Mouse (Mus musculus): ENCODE measurements around the gene Etv6. TPM values are rescaled to one million over a fixed set of nuclear protein-coding genes. Genes with fewer than 3 reads are reported as not detected.

Gene Etv6
- polyA plus RNA-seq, 1 experiment from 2014 or later: 16.5 TPM

GRCm38 (mm10) chr6:134134821-134135323 lies 99.4 kb downstream of the Etv6 start:
- Histone ChIP-seq H3K4me2 (ENCODE audit: low read length) (no peak overlapping the region), H3K4me1 (replicated peaks; ENCODE audit: control insufficient read depth, insufficient read depth, low read length) (no peaks in the 10 kb centered on the region), H3K9me3 (ENCODE audit: control insufficient read depth, low read length) (no peaks in the 10 kb centered on the region), H3K36me3 (ENCODE audit: control insufficient read depth, insufficient read depth, low read length) (peaks cover 3% of the 10 kb centered on the region; the same call in 1 of the 2 replicates), H3K9ac (ENCODE audit: low read length) (no peak overlapping the region), H3K4me3 (ENCODE audit: low read depth, low read length) (no peak overlapping the region), H3K27me3 (replicated peaks; ENCODE audit: control insufficient read depth, insufficient read depth, low read length) (no peaks in the 10 kb centered on the region), H3K27ac (ENCODE audit: low read depth) (no peak overlapping the region)
- ATAC-seq (replicated peaks; ENCODE audit: low FRiP score, low TSS enrichment, low read depth) (no peak), DNase-seq (ENCODE audit: low spot score) (no peak)
- WGBS: 86% methylated on average over 9 of the region's 9 CpGs

- 79% methylated on average over 3 of the region's 3 CpGs for WGBS
- Histone ChIP-seq H3K9me3 (ENCODE audit: control insufficient read depth, low read length) (no peaks in the 10 kb centered on the region), H3K4me2 (ENCODE audit: low read length) (no peak overlapping the region), H3K36me3 (ENCODE audit: control insufficient read depth, insufficient read depth, low read length) (peaks cover 3% of the 10 kb centered on the region; the same call in 1 of the 2 replicates), H3K4me3 (ENCODE audit: low read depth, low read length) (no peak overlapping the region), H3K27me3 (replicated peaks; ENCODE audit: control insufficient read depth, insufficient read depth, low read length) (no peaks in the 10 kb centered on the region), H3K27ac (ENCODE audit: low read depth) (no peak overlapping the region), H3K9ac (ENCODE audit: low read length) (no peak overlapping the region), H3K4me1 (replicated peaks; ENCODE audit: control insufficient read depth, insufficient read depth, low read length) (peaks cover 7% of the 10 kb centered on the region)
- DNase-seq (ENCODE audit: low spot score): no peak
- ATAC-seq (replicated peaks; ENCODE audit: low FRiP score, low TSS enrichment, low read depth): no peak
These were observed 100.8 kb downstream of the Etv6 start for GRCm38 (mm10) chr6:134136315-134136714.

- peaks cover 3% of the 10 kb centered on the region; the same call in 1 of the 2 replicates for H3K36me3 ChIP-seq (ENCODE audit: control insufficient read depth, insufficient read depth, low read length)
- WGBS: 88% methylated on average over 3 of the region's 3 CpGs
- ATAC-seq (replicated peaks; ENCODE audit: low FRiP score, low TSS enrichment, low read depth): no peak
- no peak overlapping the region for H3K27ac ChIP-seq (ENCODE audit: low read depth)
- peaks cover 34% of the 10 kb centered on the region for H3K4me1 ChIP-seq (replicated peaks; ENCODE audit: control insufficient read depth, insufficient read depth, low read length)
- DNase-seq (ENCODE audit: low spot score): no peak
- no peak overlapping the region for H3K4me3 ChIP-seq (ENCODE audit: low read depth, low read length)
- H3K9me3 ChIP-seq (ENCODE audit: control insufficient read depth, low read length): no peaks in the 10 kb centered on the region
- no peaks in the 10 kb centered on the region for H3K27me3 ChIP-seq (replicated peaks; ENCODE audit: control insufficient read depth, insufficient read depth, low read length)
- no peak overlapping the region for H3K9ac ChIP-seq (ENCODE audit: low read length)
- no peak overlapping the region for H3K4me2 ChIP-seq (ENCODE audit: low read length)
These were observed 103.9 kb downstream of the Etv6 start for GRCm38 (mm10) chr6:134139359-134139758.

- Histone ChIP-seq H3K4me1 (replicated peaks; ENCODE audit: control insufficient read depth, insufficient read depth, low read length) (peaks cover 46% of the 10 kb centered on the region), H3K27ac (ENCODE audit: low read depth) (peak overlapping the region; percentile 40; the same call in 1 of the 2 replicates), H3K4me3 (ENCODE audit: low read depth, low read length) (no peak overlapping the region), H3K36me3 (ENCODE audit: control insufficient read depth, insufficient read depth, low read length) (peaks cover 3% of the 10 kb centered on the region; the same call in 1 of the 2 replicates), H3K4me2 (ENCODE audit: low read length) (no peak overlapping the region), H3K9me3 (ENCODE audit: control insufficient read depth, low read length) (no peaks in the 10 kb centered on the region), H3K27me3 (replicated peaks; ENCODE audit: control insufficient read depth, insufficient read depth, low read length) (no peaks in the 10 kb centered on the region), H3K9ac (ENCODE audit: low read length) (no peak overlapping the region)
- 57% methylated on average over 16 of the region's 16 CpGs for WGBS
- DNase-seq (ENCODE audit: low spot score) (no peak), ATAC-seq (replicated peaks; ENCODE audit: low FRiP score, low TSS enrichment, low read depth) (no peak)
These were observed 105.5 kb downstream of the Etv6 start for GRCm38 (mm10) chr6:134140718-134141615.

GRCm38 (mm10) chr6:134141616-134142165 lies 106.2 kb downstream of the Etv6 start:
- 69% methylated on average over 1 of the region's 1 CpGs for WGBS
- DNase-seq (ENCODE audit: low spot score) (no peak), ATAC-seq (replicated peaks; ENCODE audit: low FRiP score, low TSS enrichment, low read depth) (no peak)
- Histone ChIP-seq H3K4me2 (ENCODE audit: low read length) (no peak overlapping the region), H3K27ac (ENCODE audit: low read depth) (no peak overlapping the region), H3K36me3 (ENCODE audit: control insufficient read depth, insufficient read depth, low read length) (peaks cover 3% of the 10 kb centered on the region; the same call in 1 of the 2 replicates), H3K4me3 (ENCODE audit: low read depth, low read length) (no peak overlapping the region), H3K4me1 (replicated peaks; ENCODE audit: control insufficient read depth, insufficient read depth, low read length) (peaks cover 46% of the 10 kb centered on the region), H3K27me3 (replicated peaks; ENCODE audit: control insufficient read depth, insufficient read depth, low read length) (no peaks in the 10 kb centered on the region), H3K9ac (ENCODE audit: low read length) (no peak overlapping the region), H3K9me3 (ENCODE audit: control insufficient read depth, low read length) (no peaks in the 10 kb centered on the region)

GRCm38 (mm10) chr6:134142700-134143099 lies 107.2 kb downstream of the Etv6 start:
- WGBS: 47% methylated on average over 11 of the region's 11 CpGs
- Histone ChIP-seq H3K4me3 (ENCODE audit: low read depth, low read length) (no peak overlapping the region), H3K9ac (ENCODE audit: low read length) (no peak overlapping the region), H3K36me3 (ENCODE audit: control insufficient read depth, insufficient read depth, low read length) (peaks cover 3% of the 10 kb centered on the region; the same call in 1 of the 2 replicates), H3K27ac (ENCODE audit: low read depth) (peak overlapping the region; percentile 90), H3K4me1 (replicated peaks; ENCODE audit: control insufficient read depth, insufficient read depth, low read length) (peaks cover 51% of the 10 kb centered on the region), H3K9me3 (ENCODE audit: control insufficient read depth, low read length) (no peaks in the 10 kb centered on the region), H3K4me2 (ENCODE audit: low read length) (no peak overlapping the region), H3K27me3 (replicated peaks; ENCODE audit: control insufficient read depth, insufficient read depth, low read length) (no peaks in the 10 kb centered on the region)
- DNase-seq (ENCODE audit: low spot score): no peak
- no peak for ATAC-seq (replicated peaks; ENCODE audit: low FRiP score, low TSS enrichment, low read depth)

GRCm38 (mm10) chr6:134143649-134144097 lies 108.2 kb downstream of the Etv6 start:
- H3K4me1 ChIP-seq (replicated peaks; ENCODE audit: control insufficient read depth, insufficient read depth, low read length): peaks cover 61% of the 10 kb centered on the region
- H3K4me2 ChIP-seq (ENCODE audit: low read length): no peak overlapping the region
- H3K9me3 ChIP-seq (ENCODE audit: control insufficient read depth, low read length): no peaks in the 10 kb centered on the region
- H3K27me3 ChIP-seq (replicated peaks; ENCODE audit: control insufficient read depth, insufficient read depth, low read length): no peaks in the 10 kb centered on the region
- H3K36me3 ChIP-seq (ENCODE audit: control insufficient read depth, insufficient read depth, low read length): peaks cover 3% of the 10 kb centered on the region; the same call in 1 of the 2 replicates
- WGBS: 24% methylated on average over 3 of the region's 3 CpGs
- no peak overlapping the region for H3K9ac ChIP-seq (ENCODE audit: low read length)
- no peak overlapping the region for H3K4me3 ChIP-seq (ENCODE audit: low read depth, low read length)
- DNase-seq (ENCODE audit: low spot score): no peak
- peak overlapping the region; percentile 90 for H3K27ac ChIP-seq (ENCODE audit: low read depth)
- ATAC-seq (replicated peaks; ENCODE audit: low FRiP score, low TSS enrichment, low read depth): peak; percentile 38; the same call in 1 of the 2 replicates

- WGBS: 43% methylated on average over 15 of the region's 15 CpGs
- Histone ChIP-seq H3K4me2 (ENCODE audit: low read length) (no peak overlapping the region), H3K4me1 (replicated peaks; ENCODE audit: control insufficient read depth, insufficient read depth, low read length) (peaks cover 63% of the 10 kb centered on the region), H3K4me3 (ENCODE audit: low read depth, low read length) (no peak overlapping the region), H3K27me3 (replicated peaks; ENCODE audit: control insufficient read depth, insufficient read depth, low read length) (no peaks in the 10 kb centered on the region), H3K27ac (ENCODE audit: low read depth) (peak overlapping the region; percentile 90), H3K36me3 (ENCODE audit: control insufficient read depth, insufficient read depth, low read length) (no peaks in the 10 kb centered on the region), H3K9me3 (ENCODE audit: control insufficient read depth, low read length) (no peaks in the 10 kb centered on the region), H3K9ac (ENCODE audit: low read length) (no peak overlapping the region)
- ATAC-seq (replicated peaks; ENCODE audit: low FRiP score, low TSS enrichment, low read depth) (peak; percentile 48), DNase-seq (ENCODE audit: low spot score) (no peak)
These were observed 109.0 kb downstream of the Etv6 start for GRCm38 (mm10) chr6:134144231-134145130.

Measured in intestine, embryonic 14.5 days (tissue).